Mouse (Mus musculus) kidney, adult 18-20 months (tissue): ENCODE measurements at regions not wholly inside any gene's neighbourhood (a gene's known extent, or its start where the extent isn't known, plus 50 kb on each side); places are given as distances from the start of the nearest gene placed in this dataset.

Experiments used
- DNase-seq: peaks from one replicate; pipeline ENCODE4 v3.0.0; 2021

DNA sequence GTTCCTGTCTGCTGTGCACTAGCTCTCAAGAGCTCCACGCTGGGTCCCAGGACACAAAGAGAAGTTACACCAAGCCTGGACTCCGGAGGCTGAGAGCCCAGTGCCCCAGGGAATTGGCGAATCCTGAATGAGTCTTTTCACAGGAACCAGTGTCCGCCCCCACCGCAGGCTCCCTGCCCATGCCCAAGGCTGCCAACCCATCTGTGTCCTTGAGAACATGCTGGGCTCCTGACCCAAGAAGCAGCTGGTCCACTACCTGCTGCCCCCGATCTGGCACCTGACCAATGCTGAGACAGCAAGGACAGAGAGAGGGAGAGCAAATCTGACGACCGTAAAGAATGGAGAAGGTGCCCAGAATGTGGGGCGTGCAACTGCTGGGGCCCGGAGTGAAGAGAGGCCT, 85.2 kb upstream of the Cplx2 start:
- no peak for DNase-seq

DNA sequence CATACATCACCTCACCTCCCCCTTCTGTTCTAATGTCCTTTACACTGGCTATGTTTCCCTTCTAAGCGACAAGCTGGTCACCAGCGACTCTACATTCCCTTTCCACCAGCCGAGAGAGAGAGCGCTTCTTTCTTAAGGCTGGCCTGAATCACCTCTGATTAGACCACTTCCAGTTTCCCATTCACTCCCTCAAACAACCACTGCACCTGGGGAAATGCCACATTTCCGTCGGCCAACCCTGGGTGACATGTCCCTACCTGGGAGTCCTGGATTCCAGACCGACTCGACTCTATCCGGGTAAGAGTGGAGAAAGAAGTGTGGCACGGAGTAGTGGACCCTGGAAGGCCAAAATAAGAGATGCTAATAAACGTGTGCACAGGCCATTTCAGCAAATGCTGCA, 84.5 kb upstream of the Cplx2 start:
- DNase-seq: no peak

GRCm38 (mm10) chr13:54290066-54290465, 81.1 kb upstream of the Cplx2 start:
- DNase-seq: no peak

DNA sequence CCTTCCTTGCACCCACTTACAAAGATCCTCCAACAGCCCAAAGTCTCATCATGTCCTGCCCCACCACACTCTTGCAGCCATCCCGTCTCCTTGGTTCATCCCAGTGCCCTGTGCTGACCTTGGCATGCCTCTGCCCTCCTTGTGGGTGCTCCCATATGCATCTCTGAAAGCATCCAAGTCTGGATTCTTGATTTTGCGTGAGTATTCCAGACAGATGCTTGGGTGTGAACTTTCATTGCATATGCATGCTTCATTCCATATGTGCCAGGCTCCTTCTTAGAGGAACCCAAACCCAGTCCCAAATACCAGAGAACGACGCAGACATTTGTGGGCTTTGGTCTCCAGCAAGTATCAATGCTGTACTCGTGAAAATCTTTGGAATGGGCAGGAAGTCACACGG, 78.8 kb upstream of the Cplx2 start:
- no peak for DNase-seq

GRCm38 (mm10) chr13:54293006-54293405, 78.1 kb upstream of the Cplx2 start:
- DNase-seq: no peak

- no peak for DNase-seq
Measured at GRCm38 (mm10) chr13:54295475-54296259, 75.5 kb upstream of the Cplx2 start.

DNA sequence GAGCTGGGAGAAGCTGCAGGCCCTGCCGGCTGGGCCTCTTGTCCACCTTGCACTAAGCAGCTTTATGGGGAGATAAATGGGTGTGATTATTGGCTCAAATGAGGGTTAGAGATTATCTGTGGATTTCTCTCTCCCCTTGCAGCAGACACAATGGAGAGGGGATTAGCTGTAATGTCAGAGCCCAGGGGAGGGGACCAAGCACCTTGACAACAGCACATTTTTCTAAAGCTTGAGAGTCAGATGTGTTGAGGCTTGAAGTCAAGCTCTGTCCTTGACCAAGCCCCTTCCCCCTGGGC, 74.9 kb upstream of the Cplx2 start:
- no peak for DNase-seq

- DNase-seq: no peak
Measured at GRCm38 (mm10) chr13:54298851-54299250, 72.3 kb upstream of the Cplx2 start.

GRCm38 (mm10) chr13:54299295-54299694, 71.9 kb upstream of the Cplx2 start:
- no peak for DNase-seq

DNA sequence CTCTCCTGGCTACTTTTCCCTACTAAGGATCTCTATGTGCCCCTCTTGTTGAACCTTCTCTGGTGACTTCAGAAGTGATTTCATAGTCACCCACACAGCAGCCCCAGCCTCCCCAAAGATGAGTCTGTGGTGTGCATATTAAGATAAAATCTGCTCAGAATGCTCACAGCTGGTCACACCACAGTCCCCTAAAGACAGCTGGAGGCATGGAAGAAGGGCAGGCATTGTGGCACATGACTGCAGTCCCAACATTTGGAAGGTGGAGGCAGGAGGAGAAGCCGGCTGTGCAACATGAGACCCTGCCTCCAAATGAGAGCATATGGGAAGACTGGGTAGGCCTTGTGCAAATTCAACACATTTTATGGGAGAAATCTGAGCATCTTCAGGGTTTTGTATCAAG, 70.0 kb upstream of the Cplx2 start:
- DNase-seq: no peak

DNA sequence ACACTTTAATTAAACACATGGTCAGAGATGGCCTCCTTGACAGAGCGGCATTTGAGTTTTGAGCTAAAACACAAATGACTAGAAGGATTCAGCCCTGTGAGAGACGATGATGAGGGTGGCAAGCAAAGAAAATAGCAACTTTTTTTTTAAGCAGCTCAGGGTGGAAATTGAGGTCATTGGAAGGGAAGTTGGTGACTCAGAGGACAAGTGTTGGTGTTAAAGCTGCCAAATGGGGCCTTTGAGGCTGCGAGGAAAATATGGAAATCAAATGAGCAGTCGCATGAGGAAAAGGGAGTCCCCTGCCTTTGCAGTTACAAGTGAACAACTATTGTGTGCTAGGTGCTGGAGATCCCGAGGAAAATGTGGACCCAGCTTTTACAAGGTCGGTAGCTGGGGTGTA, 69.5 kb upstream of the Cplx2 start:
- DNase-seq: no peak

GRCm38 (mm10) chr13:54302351-54303070, 68.6 kb upstream of the Cplx2 start:
- peak; percentile 63 for DNase-seq

DNA sequence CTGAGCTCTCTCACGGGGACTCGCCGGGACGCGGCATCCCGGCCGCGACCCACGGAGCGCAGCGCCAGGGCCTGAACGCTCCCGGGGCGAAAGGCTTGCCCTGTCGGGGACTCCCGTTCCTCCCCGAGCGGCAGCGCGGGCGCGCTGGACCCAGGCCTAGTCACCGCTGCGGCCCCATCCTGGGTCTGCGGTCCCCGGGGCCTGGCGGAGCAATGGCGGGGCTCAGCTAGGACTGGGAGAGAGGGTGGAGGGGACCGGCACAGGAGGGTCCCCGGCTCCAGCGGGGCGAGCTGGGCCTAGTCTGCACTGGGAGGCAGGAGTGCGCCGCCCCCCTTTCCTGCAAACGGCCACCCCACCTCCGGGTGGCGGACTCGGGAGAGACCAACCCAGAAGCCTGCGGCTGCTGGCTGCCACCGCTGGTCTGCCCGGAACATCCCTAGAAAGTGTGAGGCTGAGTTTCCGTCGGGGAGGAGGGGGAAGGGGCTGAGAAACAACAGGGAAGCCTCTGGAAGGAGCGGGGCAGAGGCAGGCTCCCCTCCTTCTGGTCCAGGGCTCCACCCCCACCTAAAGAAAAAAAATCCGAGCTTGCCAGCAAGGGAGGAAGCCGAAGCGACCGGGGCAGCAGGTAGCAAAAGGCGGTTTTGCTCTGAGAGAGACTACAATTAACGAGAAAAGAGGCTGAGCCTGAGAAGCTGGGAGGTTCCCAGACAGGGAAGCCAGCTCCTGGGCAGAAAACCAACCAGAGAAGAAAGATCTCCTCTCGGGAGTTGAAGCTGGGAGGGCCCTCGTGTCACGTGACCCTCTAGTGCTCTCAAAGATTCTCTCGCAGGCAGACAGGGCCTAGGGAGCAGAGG, 67.9 kb upstream of the Cplx2 start:
- peak; percentile 85 for DNase-seq

DNA sequence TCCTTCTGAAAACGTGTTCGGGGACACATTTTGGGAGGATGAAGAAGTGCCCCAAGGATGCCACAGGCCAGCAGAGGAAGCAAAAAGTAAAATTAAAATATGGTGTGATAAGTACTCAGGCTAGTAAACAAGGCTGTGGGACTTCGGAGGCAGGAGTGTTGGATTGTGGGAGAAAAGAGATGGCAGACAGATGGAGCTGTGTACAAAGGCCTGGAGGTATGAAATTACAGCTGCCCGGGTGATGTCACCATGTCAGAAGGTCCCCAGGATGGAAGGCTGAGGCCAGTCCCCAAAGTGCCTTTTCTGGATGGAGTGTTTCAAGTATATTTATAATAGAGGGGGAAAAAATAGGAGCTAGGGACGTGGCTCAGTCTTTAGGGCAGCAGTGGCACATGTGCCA, 66.9 kb upstream of the Cplx2 start:
- no peak for DNase-seq

DNA sequence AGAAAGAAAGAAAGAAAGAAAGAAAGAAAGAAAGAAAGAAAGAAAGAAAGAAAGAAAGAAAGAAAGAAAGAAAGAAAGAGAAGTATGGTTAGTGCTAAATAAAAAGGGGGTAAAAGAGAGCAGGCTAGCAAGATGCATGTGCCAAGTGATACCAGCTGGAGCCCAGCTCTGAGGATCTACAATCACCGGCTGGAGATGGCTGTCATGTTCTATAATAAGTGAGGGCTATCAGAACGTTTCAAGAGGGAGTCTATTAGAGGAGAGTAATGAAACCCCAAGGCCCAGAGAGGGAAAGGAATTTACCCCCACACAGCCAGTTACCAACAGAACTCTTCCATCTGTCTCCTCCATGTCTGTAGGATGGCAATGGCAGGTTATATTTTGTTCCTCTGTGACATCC, 62.6 kb upstream of the Cplx2 start:
- DNase-seq: no peak

- DNase-seq: no peak
Measured at GRCm38 (mm10) chr13:54309354-54309753, 61.8 kb upstream of the Cplx2 start.

GRCm38 (mm10) chr13:54310144-54310543, 61.0 kb upstream of the Cplx2 start:
- no peak for DNase-seq

- no peak for DNase-seq
Measured at GRCm38 (mm10) chr13:54311327-54312026, 59.7 kb upstream of the Cplx2 start.

DNA sequence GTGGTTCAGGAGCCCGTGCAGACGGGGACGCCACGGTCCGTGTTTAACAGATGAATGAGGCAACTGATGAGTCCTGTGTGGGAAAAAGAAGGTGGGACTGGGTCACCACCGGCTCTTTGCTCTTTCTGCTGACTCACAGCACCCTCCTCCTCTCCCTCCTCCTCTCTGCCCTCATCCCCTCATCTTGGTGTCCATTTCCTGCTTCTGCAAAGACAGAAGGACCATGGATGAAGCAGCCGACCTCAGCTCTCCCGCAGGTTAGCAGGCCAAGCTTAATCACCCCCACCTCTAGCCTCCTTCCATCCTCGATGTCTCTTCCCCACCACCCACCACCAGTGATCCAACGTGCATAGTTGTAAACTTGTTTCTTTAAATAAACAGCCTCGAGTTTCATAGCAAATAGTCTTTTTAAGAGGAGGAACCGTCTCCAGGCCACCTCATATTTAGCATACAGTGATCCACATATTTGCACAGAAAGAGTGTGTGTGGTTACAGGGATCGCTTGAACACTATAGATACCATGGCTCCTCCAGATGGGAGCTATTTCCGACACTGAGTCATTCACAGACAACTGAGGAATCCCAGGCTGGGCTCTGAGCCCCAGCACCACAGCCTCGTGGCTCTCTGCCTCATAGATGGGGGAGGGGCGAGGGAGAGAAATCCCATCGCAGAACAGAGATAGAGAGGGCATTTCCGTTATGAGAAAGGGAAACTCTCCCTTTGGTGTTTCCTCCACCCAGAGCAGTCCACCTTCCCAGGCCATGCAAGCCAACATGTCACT, 58.6 kb upstream of the Cplx2 start:
- DNase-seq: no peak

DNA sequence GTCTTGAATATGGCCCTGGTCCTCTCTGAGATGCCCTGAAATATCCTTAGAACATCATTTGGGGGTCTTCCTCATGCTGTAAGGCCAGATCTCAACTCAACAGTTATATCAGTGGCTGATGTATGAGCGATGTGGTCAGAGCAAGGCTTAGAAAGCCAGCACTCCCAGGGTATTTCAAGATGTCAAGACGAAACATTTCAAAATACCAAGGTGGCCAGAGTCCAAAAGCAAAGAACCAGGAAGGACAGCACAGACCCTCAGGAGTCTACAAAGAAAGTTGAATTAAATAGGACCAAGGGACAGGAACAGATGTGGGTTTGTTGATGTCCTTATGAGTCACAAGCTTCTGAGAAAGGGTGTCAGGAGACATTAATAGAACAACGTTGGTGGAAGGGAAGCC, 55.8 kb upstream of the Cplx2 start:
- no peak for DNase-seq

DNA sequence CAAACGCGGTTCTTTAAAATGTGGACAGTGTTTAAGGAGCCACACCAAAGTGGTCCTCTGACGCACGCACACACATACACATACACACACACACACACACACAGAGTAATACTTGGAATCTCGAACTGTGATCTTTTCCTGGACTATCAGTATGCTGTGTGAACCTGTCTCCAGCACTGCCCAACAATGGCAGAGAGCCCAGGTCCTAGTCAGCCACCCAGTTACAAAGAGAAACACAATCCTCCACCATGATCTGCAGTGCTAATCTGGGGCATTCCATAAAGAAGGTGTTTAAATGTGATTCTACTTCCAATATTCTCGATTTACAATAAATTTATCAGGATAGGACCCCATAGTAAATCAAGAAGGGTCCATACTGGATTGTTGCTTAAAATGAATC, 54.2 kb upstream of the Cplx2 start:
- DNase-seq: no peak

DNA sequence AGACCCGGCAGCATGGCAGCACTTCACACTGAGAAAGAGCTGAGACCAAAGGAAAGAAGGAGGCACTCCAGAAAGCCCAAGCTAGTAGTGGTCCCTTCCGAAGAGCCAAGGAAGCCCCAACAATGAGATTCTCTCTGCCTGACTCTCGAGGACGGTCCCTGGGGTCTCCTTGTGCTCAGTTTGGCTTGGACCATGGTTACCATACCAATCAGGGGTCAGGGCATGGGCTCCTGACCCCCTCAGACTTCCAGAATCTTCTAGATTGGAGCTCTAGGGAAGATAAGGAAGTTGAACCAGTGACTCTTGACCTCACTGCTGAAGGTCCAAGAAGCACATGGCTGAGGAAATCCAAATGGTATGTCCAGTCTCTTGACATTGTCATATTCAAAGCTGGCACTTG, 53.0 kb upstream of the Cplx2 start:
- DNase-seq: no peak
